Mouse (Mus musculus) right cerebral cortex, adult 2 months (tissue): ENCODE results near the gene Tcirg1.

Experiments used
- DNase-seq, 2 experiments: peaks; one replicate each; pipeline ENCODE4 v3.0.0; 2021 to 2022; ENCODE audit warnings: low spot score in 2 of 2

Gene Tcirg1

GRCm38 (mm10) chr19:3927989-3928388, 21.1 kb upstream of the Tcirg1 start:
- DNase-seq = no peak

DNA sequence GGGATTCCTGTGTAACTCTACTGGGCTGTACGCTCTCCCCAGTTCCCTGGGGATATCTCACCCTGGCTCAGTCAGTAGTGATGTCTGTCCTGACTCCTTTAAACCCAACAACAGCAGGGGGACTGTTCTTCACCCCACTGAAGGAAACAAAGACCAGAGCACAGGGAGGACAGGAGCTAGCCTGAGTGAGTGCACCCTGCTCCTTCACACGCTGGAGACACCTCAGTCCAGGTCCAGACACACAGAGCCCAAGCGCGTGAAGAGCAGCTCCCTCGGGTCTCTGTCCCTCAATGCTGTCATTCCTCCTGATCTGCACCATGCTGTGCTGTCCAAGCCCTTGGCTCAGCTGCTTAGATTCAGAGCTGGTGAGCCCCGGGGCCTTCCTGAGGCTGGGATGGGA, 19.8 kb upstream of the Tcirg1 start:
- DNase-seq = no peak

DNA sequence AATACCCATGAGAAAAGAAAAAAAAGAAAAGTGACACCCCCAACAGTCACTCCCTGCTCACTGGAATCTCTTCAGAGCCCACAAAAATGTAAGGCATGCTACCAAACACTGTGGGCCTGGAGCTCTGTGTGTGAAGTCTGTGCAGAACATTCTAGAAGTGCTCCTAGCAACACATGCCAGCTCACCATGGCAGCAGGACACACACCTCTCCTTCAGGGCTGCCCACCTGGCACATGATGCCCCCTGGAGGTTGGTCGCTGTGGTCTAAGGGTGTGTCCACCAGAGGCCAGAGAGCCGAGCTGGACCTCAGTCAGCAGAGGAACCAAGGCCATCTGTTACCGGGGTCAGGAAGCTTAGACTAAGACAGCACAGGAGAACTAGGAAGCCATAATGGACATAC, 19.3 kb upstream of the Tcirg1 start:
- no peak for DNase-seq

DNA sequence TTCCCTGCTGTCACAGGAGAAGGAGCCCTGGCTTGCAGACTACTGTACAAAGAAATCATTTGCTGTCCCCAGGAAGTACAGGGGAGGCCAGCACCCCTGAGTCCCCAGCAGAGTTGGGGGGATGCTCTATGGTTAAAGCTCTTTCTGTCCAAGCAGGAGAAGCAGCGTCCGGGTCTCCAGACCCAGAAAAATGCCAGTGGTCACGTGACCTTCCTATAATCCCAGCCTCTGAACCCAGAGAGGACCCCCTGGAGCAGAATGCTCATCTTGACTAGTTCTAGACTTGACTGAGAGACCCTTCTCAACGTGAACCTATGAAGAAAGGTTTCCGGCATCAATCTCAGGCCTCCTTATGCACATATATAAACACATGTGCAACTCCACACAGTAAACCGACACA, 18.9 kb upstream of the Tcirg1 start:
- no peak for DNase-seq

DNA sequence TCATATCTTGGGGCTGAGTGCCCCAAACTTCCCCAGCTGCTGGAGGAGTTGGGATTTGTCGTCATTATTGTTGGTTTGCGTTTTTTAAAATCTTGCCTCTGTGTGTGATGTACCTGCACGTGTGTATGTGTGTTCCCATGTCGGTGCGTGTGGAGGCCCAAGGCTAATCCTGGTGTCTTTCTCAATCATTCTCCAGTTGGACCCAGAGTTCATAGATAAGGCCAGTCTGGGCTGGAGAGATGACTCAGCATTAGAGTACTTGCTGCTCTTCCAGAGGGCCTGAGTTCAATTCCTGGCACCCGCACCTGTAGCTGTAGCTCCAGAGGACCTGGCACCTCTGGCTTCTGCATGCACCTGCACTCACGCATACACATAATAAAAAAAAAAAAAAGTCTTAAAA, 17.9 kb upstream of the Tcirg1 start:
- no peak for DNase-seq

- DNase-seq = no peak
These were observed 17.3 kb upstream of the Tcirg1 start for GRCm38 (mm10) chr19:3924190-3924589.

DNA sequence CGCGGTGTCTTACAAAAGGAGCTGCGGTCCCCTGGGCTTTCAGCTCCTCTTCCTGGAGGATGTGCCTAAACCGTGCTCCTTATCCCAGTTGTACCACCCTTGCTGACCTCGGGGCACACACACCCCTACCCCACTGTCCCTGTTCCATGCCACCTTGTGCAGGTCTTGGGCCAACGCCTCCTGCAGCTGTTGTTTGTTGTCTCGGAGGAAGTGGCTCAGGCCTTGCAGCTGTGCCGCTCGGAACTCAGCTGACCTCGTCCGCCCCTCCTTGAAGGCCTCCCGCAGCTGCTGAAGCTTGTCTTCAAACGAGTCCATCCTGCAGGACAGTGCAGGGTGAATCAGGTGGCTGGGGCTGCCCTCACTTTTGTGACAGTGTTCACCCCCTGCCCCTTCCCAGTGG, 16.7 kb upstream of the Tcirg1 start:
- no peak for DNase-seq

DNA sequence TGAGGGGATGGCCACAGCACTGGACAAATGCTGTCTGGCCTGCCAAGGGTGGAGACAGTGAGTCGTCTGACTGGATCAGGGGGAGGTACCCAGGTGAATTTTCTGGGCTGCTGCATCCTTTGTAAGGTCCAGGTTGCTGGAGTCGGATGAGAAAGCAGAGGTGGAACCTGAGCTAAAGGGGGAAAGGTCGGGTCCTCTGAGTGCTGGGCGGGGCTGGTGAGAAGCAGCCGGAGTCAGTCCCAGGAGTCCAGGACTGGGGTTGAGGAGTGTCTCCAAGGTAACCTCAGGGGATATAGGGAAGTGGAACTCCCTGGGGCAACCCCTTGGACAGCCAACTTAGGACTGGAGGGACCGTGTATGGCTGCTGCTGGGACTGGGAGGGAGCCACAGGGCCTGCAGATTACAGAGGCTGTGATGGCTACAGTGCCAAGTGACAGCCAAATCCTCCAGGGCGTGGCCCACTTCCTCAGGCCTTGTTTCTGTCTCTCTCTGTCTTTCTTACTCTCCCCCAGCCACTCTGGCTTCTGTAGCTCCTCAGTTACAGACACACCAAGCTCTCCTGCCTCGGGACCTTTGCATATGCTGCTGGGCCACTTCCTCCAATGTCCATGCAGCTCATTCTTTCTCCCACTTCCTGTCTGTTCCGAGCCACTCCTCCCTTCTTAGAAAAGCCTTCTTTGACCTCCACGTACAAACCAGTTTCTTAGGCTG, 15.9 kb upstream of the Tcirg1 start:
- no peak for DNase-seq

DNA sequence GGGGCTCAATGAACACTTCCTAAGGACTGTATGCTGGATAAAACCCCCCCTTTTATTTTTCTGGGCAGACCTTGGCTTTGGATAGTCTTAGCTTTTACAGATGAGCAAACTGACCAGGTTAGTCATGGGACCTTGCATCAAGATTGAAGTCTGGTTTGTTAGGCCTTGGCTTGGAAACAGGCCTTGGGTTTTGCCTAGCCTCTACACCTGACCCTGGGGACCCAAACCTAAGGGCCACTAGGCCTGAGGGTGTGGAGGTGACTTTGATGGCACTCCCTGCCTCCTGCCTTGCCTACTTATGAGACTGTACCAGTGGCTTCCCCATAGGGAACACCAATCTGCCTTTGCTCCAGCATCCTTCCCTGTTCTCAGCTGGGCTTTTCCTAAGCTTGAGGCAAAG, 13.0 kb upstream of the Tcirg1 start:
- DNase-seq = no peak

- no peak for DNase-seq
These were observed 9.8 kb upstream of the Tcirg1 start for GRCm38 (mm10) chr19:3916727-3917126.

DNA sequence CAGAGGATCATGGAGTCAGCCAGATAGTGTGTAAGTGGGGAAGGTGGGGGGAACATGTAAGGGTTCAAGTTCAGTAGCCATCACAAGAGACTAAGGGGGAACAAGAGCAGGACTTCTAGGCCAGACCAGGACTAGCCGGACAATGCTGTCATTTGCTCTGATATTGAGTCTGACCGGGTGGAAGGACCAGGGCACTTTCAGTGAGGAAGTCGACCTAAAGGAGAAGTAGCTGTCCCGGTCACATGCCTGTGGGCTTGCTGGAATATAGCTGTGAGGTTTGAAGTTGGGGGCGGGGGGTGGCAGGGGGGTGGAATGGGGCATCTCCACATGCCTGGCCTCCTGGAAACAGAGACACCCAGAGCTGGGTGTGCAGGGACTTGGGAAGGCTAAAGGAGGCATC, 7.6 kb upstream of the Tcirg1 start:
- DNase-seq = no peak

DNA sequence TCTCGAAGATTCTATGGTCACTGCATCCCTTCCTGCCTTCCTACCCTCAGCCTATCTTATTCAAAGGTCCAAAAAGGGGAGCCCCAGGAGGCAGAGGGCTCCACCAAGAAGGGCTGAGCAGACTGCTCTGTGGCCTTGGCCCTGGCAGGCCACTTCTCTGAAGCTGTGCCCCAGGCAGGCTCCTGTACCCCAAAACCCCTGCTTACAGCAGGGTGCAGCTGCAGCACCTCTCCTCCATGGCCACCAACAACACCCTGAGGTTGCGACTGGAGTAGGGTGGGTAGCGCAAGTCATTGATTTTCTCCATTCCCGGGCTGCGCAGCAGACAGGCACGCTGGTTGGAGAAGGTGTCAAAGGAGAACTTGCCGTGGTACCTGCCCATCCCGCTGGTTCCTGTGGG, 6.8 kb upstream of the Tcirg1 start:
- DNase-seq = no peak

GRCm38 (mm10) chr19:3912337-3913204, 5.6 kb upstream of the Tcirg1 start, which contains the start of gene Ndufs8:
Gene Ndufs8 (minus strand): TSS chr19:3912774.
- DNase-seq = peak; percentile 92 to 95

GRCm38 (mm10) chr19:3910206-3910605, 3.3 kb upstream of the Tcirg1 start:
- no peak for DNase-seq

DNA sequence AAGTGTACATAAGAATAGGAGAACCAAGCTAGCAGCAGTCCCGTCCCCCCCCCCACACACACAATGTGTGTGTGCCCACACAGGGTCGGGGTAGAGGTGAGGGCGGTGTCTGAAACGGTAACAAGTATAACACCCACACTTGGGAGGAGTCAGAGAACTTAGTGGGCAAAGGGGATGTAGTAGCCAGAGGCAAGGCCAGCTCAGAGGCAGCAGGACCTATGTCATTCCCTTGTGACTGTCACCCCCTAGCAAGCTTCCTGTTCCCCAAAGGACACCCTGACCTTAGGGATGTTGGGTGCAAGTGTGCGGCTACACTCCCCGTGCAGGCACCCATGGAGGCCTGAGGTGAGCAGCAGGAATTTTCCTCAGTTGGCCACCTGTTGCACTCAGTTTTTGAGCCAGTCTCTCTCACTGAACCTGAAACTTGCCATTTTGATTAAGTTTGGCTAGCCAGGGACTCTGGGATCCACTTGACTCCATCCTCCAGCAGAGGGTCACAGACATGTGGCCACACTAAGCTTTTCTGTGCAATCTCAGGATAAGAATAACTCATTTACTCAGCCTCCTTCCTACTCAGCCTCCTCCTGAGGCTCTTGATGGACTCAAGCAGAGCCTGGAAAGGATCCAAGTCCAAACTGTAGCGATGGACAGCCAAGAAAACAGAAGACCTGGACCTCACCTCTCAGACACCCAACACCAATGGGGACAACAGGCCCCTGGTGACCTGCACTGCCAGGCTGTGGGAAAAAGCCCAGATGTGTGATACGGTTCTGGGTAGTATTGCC, 1.1 kb upstream of the Tcirg1 start:
- no peak for DNase-seq

GRCm38 (mm10) chr19:3906326-3906725, 607 bp downstream of the Tcirg1 start:
- no peak for DNase-seq

DNA sequence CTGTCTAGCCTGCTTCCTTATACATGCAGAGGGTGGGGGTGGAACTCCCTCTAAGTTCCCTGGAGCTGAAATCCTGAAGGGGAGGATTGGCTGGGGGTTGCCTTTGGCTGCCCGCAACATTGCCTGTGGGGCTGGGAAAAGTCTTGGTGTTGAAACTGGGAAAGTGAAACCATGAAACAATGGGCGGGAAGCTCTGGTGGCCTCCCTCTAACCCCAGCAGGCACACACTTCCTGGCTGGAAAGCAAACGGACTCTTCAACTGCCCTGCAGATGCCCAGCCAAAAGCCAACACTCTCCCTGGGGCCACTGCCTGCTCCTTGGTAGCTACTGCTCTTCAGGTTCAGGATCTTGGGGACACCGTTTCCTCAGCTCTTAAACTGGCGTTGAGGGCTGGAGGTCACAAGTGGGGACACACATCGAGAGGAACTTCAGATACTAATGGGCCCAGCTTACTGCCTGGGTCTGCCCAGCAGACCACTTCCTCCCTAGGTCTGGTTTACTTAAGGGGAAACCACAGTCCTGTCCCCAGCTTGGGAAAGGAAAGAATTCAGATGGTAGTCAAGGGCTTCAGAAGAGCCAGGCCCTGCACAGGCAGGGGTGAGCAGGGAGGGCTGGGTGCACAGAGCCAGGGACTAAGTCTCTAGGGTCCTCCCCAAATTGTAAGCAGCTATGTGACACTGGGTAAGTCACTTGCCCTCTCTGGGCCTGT, 1.5 kb downstream of the Tcirg1 start:
- no peak for DNase-seq

DNA sequence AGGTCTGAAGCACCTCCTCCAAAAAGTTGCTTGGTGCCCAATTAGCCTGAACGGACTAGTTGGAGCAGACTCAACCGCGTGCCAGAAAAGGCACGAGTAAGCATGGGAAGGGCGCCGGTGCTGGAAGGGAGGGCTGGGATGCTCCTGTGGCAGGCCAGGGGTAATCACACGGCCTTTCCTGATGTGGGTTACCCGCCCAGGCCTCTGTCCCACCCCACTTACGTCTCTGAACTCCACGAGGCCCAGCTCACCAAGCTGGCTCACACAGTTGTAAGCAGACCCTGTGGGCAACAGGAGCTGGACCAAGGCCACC, 2.6 kb downstream of the Tcirg1 start:
- DNase-seq = no peak

DNA sequence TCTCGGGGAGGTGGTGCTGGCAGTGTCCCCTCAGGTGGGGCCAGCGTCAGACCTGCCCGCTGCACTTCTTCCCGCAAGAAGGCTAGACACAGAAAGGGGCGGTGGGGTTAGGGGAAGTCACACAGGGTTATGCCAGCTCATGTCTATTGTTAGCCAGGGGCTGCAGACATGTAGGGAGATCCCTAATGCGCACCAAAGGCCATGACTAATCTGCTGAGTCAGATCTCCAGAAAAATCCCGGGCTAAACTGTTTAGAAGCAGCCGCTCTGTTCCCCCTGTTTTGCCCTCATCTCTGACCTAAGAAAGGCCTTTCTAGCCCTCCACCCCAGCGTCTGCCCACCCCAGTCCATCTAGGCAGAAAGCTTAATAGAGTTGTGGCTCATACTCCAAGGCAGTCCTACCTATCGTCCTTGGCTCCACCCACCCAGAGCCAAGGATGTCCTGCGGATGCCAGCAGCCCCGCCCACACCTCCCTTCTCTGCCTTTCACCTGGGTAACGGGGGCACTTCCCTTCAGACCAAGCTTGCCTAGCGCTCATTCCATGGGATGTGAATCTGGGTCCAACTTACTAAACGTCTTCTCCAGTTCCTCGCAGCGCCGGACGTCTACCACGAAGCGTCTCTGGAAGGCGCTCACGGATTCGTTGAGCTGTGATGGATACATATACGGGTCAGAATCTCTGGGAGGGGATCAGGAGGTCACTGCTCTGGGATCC, 3.1 kb downstream of the Tcirg1 start:
- no peak for DNase-seq

DNA sequence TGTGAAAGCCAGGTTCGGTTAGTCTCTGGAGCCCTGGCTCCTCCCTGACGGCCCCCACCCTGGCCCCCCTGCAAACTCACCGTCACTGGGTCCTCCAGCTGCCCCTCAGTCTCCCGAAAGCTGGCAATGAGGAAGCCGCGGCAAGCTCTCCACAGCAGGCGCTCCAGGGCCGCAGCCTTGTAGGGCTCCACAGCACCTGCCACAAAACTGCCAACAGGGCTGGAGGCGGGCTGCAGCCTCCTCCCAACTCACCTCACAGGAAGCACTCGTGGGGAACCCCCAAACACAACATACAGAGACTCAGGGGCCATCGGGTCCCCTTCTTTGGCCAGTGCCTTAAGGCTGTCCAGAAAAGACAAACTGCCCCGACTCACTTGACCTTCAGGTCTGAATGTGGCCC, 4.0 kb downstream of the Tcirg1 start:
- DNase-seq = no peak

DNA sequence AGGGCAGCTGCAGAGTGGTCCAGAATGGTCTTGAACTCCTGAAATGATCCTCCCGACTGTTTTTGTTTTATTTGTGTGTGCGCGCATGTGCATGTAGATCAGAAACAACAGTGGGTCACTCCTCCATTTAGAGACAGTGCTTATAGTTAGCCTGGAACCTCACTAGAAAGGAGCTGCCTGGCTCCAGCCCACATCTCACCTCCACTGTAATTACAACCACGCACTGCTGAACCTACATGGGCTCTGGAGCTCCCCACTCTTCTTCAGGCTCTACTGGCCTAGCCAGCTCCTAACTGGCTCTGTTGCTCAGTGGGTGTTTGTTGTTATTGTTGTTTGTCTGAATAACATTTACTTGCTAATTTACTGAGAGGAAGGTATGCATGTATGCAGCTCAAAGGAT, 7.3 kb downstream of the Tcirg1 start:
- DNase-seq = peak in 1 of 2 experiments; percentile 43
